Mouse (Mus musculus) kidney, embryonic 15.5 days (tissue): ENCODE measurements at regions not wholly inside any gene's neighbourhood (a gene's known extent, or its start where the extent isn't known, plus 50 kb on each side); places are given as distances from the start of the nearest gene placed in this dataset.
"Not testable (repeated sequence)": the region's sequence is repeated elsewhere in the genome, so short reads cannot be mapped to it uniquely, and the experiment has no call there.

Experiments used
- ATAC-seq: fragments of 200-750 bp; cut with Nextera tagmentation; replicated peaks from 2 replicates; pipeline ENCODE4 v1.8.0; 2017; ENCODE audit warnings: moderate TSS enrichment; ENCODE audit not compliant: low FRiP score
- H3K27ac ChIP-seq: fragments of 300-500 bp; sonication (generic); 2 replicates; pipeline ENCODE4 v1.5.1; 2015; ENCODE audit warnings: mild to moderate bottlenecking, inconsistent platforms
- H3K27me3 ChIP-seq: fragments of 300-500 bp; sonication (generic); 2 replicates; pipeline ENCODE4 v1.6.1; 2015; ENCODE audit warnings: inconsistent platforms
- H3K36me3 ChIP-seq: fragments of 300-500 bp; sonication (generic); 2 replicates; pipeline ENCODE4 v1.6.1; 2015; ENCODE audit warnings: inconsistent platforms
- H3K4me1 ChIP-seq: fragments of 300-500 bp; sonication (generic); 2 replicates; pipeline ENCODE4 v1.6.1; 2015; ENCODE audit warnings: inconsistent platforms
- H3K4me2 ChIP-seq: fragments of 300-500 bp; sonication (generic); 2 replicates; pipeline ENCODE4 v1.6.1; 2015; ENCODE audit warnings: moderate library complexity, mild to moderate bottlenecking, inconsistent platforms
- H3K4me3 ChIP-seq: fragments of 300-500 bp; sonication (generic); replicated peaks from 2 replicates; pipeline ENCODE4 v1.5.1; 2015; ENCODE audit warnings: mild to moderate bottlenecking, inconsistent platforms
- H3K9ac ChIP-seq: fragments of 300-500 bp; sonication (generic); 2 replicates; pipeline ENCODE4 v1.6.1; 2015; ENCODE audit warnings: mild to moderate bottlenecking, inconsistent platforms
- H3K9me3 ChIP-seq: fragments of 300-500 bp; sonication (generic); replicated peaks from 2 replicates; pipeline ENCODE4 v1.6.1; 2016; ENCODE audit warnings: inconsistent platforms
- WGBS: fragments of 180-500 bp; shearing (Covaris S2); methylation state at CpG from one replicate; pipeline ENCODE4 v1.1.7; 2015; ENCODE audit warnings: mixed read lengths; 5-methylcytosine and 5-hydroxymethylcytosine counted together

- ATAC-seq: peak; percentile 73; the same call in 1 of the 2 replicates
These were observed 234.0 kb upstream of the 9530002B09Rik start for GRCm38 (mm10) chr4:122455100-122455499.

More at GRCm38 (mm10) chr4:122455100-122455499, 234.0 kb upstream of the 9530002B09Rik start:
- not testable (repeated sequence) for H3K27ac ChIP-seq, H3K4me1 ChIP-seq, H3K36me3 ChIP-seq, H3K4me3 ChIP-seq, H3K27me3 ChIP-seq, H3K9me3 ChIP-seq, H3K4me2 ChIP-seq, H3K9ac ChIP-seq
- no CpG with 5 or more reads among the region's 21 CpGs for WGBS
